Mouse (Mus musculus) lung, embryonic 16.5 days (tissue): ENCODE data around the gene Hdac7. TPM values are rescaled to one million over a fixed set of nuclear protein-coding genes. Genes with fewer than 3 reads are reported as not detected.
A peak's percentile ranks its signal among the peaks of the same experiment; 100 is the strongest.

Source experiments
- ATAC-seq: fragments of 200-750 bp; cut with Nextera tagmentation; 2 replicates; pipeline ENCODE4 v1.8.0; 2017; ENCODE audit warnings: low read depth, mild to moderate bottlenecking, moderate library complexity
- H3K27ac ChIP-seq: fragments of 300-500 bp; sonication (generic); 2 replicates; pipeline ENCODE4 v1.5.1; 2014; ENCODE audit warnings: mild to moderate bottlenecking, control low read depth, low read length
- H3K27me3 ChIP-seq: fragments of 300-500 bp; sonication (generic); 2 replicates; pipeline ENCODE4 v1.6.1; 2014; ENCODE audit warnings: low read depth, low read length, mixed read lengths; ENCODE audit not compliant: control insufficient read depth, insufficient read depth
- H3K36me3 ChIP-seq: fragments of 300-500 bp; sonication (generic); 2 replicates; pipeline ENCODE4 v1.6.1; 2014; ENCODE audit warnings: low read length; ENCODE audit not compliant: control insufficient read depth, insufficient read depth
- H3K4me1 ChIP-seq: fragments of 300-500 bp; sonication (generic); replicated peaks from 2 replicates; pipeline ENCODE4 v1.6.1; 2014; ENCODE audit warnings: low read length, mixed read lengths; ENCODE audit not compliant: control insufficient read depth, insufficient read depth
- H3K4me2 ChIP-seq: fragments of 300-500 bp; sonication (generic); 2 replicates; pipeline ENCODE4 v1.6.1; 2014; ENCODE audit warnings: low read depth, low read length, control low read depth
- H3K4me3 ChIP-seq: fragments of 300-500 bp; sonication (generic); 2 replicates; pipeline ENCODE4 v1.5.1; 2014; ENCODE audit warnings: mild to moderate bottlenecking, low read length, control low read depth
- H3K9ac ChIP-seq: fragments of 300-500 bp; sonication (generic); 2 replicates; pipeline ENCODE4 v1.6.1; 2014; ENCODE audit warnings: low read length, control low read depth
- H3K9me3 ChIP-seq: fragments of 300-500 bp; sonication (generic); 2 replicates; pipeline ENCODE4 v1.6.1; 2016; ENCODE audit warnings: low read length; ENCODE audit not compliant: control insufficient read depth
- WGBS: fragments of 180-500 bp; shearing (Covaris S2); extraction: QIAGEN DNeasy Blood & Tissue Kit; methylation state at CpG from one replicate; pipeline ENCODE4 v1.1.7; 2014; 5-methylcytosine and 5-hydroxymethylcytosine counted together
- polyA plus RNA-seq: library from polyadenylated mRNA; unstranded; fragments of >200 nt; fragmentation: Nextera tagmentation; extraction: Ambion mirVana; gene quantifications from 2 replicates; pipeline ENCODE4 v1.2.1, GENCODE M21; 2015

The Hdac7 gene
- polyA plus RNA-seq, 1 experiment from 2014 or later, result 44.2 TPM

DNA sequence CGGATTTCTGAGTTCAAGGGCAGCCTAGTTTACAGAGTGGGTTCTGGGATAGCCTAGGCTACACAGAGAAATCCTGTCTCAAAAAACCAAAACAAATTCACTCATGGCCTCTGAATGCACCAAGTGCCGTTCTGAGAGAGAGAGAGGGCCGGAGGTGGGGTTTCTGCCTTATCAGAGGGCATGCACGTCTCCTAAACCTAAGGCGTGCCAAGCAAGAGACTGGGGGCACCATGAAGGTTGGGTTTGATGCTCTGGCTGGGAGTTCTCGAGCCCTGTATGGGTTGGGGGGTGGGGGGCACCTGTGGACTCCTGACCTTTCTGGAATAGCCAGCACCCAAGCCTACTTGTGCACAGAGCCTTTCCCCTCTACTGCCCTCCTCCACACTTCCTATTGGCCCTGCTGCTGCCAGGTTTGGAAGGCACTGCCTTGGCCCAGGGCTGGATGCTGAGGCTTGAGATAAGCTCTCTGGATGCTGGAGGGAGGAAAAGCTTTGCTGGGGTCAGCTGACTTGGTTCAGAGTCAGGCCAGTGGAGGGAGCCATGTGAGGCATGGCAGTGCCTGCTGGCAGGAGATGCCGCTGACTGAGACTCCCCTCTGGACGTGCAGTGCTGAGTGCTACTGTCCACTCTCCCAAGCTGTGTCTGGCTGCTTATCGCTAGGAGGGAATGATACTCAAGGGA, 58.4 kb downstream of the Hdac7 start:
- 78% methylated on average over 9 of the region's 9 CpGs for WGBS
- no peak for ATAC-seq
- Histone ChIP-seq H3K4me2 (no peak overlapping the region), H3K9ac (no peak overlapping the region), H3K27me3 (no peaks in the 10 kb centered on the region), H3K9me3 (no peaks in the 10 kb centered on the region), H3K4me3 (no peak overlapping the region), H3K36me3 (no peaks in the 10 kb centered on the region), H3K4me1 (peaks cover 34% of the 10 kb centered on the region), H3K27ac (no peak overlapping the region)

DNA sequence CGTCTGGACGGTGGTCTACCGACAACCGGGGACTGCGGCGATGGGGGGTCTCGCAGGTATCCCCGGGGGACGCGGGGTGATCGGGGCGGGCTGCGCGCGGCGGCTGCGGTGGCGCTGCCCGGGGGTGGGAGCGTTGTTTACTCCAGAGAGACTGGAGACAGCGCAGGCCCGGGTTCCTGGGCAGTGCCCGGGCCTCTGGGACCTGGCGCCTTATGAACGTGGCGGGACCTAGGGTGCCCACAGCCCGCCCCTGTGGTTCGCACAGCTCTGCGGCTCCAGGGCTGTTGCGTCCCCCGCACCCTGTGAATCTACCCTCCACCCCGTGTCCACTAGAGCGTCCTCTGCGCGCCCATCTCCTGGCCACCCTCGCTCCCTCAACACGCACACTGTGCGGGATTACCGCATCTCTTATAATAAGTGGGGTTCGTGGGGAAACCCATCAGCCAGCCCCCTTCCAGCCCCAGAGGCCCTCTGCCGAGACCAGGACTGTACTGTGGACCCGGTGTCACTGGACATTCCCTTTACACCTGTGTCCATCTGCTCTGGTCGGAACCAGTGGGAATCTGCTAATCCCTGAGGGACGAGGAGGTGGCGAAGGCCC, 59.6 kb downstream of the Hdac7 start:
- H3K9me3 ChIP-seq, result no peaks in the 10 kb centered on the region
- 5% methylated on average over 44 of the region's 45 CpGs for WGBS
- ATAC-seq, result peak; percentile 53
- peaks cover 38% of the 10 kb centered on the region for H3K4me1 ChIP-seq
- H3K4me3 ChIP-seq, result peak overlapping the region; percentile 75
- H3K27me3 ChIP-seq, result no peaks in the 10 kb centered on the region
- H3K4me2 ChIP-seq, result peak overlapping the region; percentile 89
- peak overlapping the region; percentile 88 for H3K9ac ChIP-seq
- peak overlapping the region; percentile 48 for H3K27ac ChIP-seq
- no peaks in the 10 kb centered on the region for H3K36me3 ChIP-seq

DNA sequence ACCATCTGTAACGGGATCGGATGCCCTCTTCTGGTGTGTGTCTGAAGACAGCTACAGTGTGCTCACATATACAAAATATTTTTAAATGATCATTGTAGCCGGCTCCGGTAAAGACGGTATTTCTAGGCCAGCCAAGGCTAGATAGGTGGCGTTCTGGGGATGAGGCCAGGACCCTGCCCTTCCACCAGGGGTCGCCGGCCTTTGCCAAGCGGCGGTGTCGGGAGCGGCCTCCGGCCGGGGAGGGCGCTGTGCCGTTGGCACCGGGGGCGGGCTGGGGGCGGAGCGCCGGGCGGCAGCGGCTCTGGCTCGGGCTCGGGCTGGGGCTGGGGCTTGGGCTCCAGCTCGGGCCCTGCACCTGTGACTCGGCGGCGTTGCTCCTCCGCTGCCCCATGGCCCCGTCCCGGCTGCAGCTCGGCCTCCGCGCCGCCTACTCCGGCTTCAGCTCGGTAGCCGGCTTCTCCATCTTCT, 60.2 kb downstream of the Hdac7 start:
- Histone ChIP-seq H3K4me2 (peak overlapping the region; percentile 89), H3K27me3 (no peaks in the 10 kb centered on the region), H3K27ac (peak overlapping the region; percentile 48), H3K9ac (peak overlapping the region; percentile 88), H3K4me3 (peak overlapping the region; percentile 75), H3K9me3 (no peaks in the 10 kb centered on the region), H3K4me1 (peaks cover 38% of the 10 kb centered on the region), H3K36me3 (no peaks in the 10 kb centered on the region)
- peak; percentile 86 for ATAC-seq
- WGBS, result 2% methylated on average over 39 of the region's 39 CpGs

DNA sequence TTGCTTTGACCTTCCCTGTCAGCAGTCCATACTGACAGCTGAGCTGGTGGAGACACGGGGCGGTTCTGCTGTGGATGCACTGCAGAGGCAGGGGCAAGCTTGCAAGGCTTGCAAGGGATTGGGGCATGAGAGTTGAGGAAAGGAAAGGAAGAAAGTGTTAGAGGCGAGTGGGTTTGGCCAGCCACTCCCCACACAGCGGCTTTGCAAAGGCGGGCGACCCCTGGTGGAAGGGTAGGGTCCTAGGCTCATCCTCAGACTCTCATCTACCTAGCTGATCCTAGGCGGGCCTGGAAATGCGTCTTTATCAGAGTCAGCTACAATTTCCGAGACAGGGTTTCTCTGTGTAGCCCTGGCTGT, 61.6 kb downstream of the Hdac7 start:
- Histone ChIP-seq H3K9ac (peak overlapping the region; percentile 45; the same call in 1 of the 2 replicates), H3K4me3 (peak overlapping the region; percentile 33), H3K27ac (peak overlapping the region; percentile 44; the same call in 1 of the 2 replicates), H3K36me3 (no peaks in the 10 kb centered on the region), H3K27me3 (no peaks in the 10 kb centered on the region), H3K4me1 (peaks cover 35% of the 10 kb centered on the region), H3K4me2 (peak overlapping the region; percentile 52), H3K9me3 (no peaks in the 10 kb centered on the region)
- 6% methylated on average over 9 of the region's 9 CpGs for WGBS
- ATAC-seq, result peak; percentile 41; the same call in 1 of the 2 replicates

DNA sequence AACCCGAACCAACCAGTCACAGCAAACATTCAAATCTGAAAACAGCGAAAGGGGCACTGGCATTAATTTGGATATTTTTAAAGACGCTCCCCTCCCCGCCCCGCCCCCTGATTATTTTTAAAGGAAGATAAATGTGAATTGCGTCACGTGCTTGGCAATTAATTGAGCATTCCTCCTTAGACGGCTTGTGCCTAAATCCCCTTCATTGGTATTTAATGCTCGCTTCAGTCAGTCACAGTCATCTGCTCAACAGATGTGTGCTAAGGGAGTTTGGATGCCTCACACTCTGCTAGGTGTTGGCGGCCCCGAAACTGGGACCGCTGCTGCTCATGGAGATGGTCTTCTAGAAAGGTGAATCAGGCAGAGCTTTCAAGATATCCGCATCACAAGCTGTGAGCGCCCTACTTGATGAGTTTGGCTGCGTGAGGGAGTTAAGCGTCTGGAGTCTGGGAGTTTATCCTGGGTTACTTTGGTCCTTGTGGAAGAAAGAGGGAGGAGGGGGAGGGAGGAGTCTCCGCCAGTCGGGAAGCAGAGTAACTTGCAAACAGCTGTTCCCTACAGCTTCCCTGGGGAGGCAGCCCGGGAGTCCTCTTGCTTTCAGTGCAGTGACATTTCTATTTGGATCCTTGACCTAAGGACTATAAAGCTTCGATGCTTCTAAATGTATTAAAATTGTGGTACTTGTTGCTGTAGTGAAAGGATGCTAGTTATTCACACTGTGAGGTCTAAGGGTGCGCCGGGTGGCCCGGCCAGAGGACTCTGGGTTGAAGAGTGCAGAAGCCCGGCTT, 62.1 kb downstream of the Hdac7 start:
- 0 out of 2 replicates have a peak, but pooled peaks have one; percentile 13 for ATAC-seq
- H3K9me3 ChIP-seq, result no peaks in the 10 kb centered on the region
- H3K4me1 ChIP-seq, result peaks cover 29% of the 10 kb centered on the region
- WGBS, result 10% methylated on average over 24 of the region's 24 CpGs
- peak overlapping the region; percentile 45; the same call in 1 of the 2 replicates for H3K9ac ChIP-seq
- no peaks in the 10 kb centered on the region for H3K27me3 ChIP-seq
- H3K36me3 ChIP-seq, result no peaks in the 10 kb centered on the region
- H3K27ac ChIP-seq, result peak overlapping the region; percentile 44; the same call in 1 of the 2 replicates
- peak overlapping the region; percentile 52 for H3K4me2 ChIP-seq
- H3K4me3 ChIP-seq, result peak overlapping the region; percentile 33

DNA sequence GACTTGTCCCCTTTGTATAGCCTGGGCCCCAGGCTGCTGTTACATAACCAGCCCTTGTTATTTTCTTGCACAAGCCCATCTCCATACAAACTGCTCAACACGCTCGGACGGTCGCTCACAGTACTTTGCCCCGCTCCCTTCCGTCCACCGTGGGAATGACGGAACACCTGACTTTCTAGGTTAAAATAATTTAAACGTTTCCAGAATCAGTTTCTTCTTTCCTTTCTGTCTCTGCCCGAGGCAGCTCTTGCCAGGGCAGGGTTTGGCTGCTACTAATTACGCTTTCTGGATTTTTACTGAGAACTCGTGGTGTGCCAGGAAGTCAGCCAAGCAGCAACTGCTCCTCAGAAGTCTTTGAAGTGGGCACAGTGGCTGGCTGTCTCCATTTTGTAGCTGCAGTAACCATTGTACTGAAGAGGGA, 63.7 kb downstream of the Hdac7 start:
- peaks cover 28% of the 10 kb centered on the region for H3K4me1 ChIP-seq
- H3K9ac ChIP-seq, result no peak overlapping the region

DNA sequence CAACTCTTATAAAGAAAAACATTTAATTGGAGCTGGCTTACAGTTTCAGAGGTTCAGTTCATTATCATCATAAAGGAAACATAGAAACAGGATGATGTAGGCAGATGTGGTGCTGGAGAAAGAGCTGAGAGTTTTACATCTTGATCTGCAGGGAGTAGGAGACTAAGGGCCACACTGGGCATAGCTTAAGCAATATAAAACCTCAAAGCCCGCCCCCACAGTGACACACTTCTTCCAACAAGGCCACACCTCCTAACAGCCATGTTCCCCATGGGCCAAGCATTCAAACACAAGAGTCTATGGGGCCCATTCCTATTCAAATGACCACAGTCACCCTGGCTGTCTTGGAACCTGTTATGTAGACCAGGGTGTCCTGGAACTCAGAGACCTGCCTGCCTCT, 64.7 kb downstream of the Hdac7 start:
- peaks cover 25% of the 10 kb centered on the region for H3K4me1 ChIP-seq
- H3K27ac ChIP-seq, result no peak overlapping the region
- WGBS, result 74% methylated on average over 1 of the region's 1 CpGs

More for the DNA sequence above, 63.7 kb downstream of the Hdac7 start:
- WGBS, result 60% methylated on average over 12 of the region's 12 CpGs
- no peaks in the 10 kb centered on the region for H3K27me3 ChIP-seq
- no peak overlapping the region for H3K4me3 ChIP-seq
- no peak for ATAC-seq
- no peaks in the 10 kb centered on the region for H3K9me3 ChIP-seq
- peak overlapping the region; percentile 42 for H3K27ac ChIP-seq
- no peaks in the 10 kb centered on the region for H3K36me3 ChIP-seq
- H3K4me2 ChIP-seq, result no peak overlapping the region

DNA sequence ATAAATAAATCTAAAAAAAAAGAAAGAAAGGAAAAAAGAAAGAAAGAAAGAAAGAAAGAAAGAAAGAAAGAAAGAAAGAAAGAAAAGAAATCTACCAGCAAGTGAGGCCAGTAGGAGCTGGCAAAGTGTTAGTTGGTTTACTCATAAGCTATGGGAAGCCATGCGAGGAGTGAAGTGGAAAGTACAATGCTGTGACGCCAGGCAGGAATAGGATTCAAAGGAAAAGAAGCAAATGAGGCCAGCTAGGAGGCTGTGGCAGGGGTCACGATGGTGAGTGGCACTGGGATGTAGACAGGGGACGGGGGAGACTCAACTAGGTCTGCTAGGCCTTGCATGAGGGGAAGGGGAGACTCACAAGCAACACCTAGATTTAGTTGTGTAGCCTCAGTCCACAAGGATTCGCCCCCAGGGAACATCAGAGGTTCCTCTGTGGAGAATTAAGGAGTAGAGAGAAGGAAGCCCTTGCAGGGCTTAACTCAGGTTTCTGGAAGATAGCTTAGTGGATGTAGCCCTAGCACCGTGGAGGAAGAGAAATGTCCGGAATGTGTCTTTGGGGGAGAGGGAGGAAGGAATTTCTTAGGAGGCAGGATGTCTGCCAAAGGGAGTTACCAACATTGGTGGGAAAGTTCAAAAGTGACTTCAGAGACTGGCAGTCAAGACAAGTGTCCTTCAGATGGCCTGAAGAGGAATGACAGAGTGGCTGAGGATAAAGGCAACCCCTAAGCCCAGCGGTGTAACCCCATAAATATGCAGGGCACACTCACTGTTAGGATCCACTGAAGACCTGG, 65.8 kb downstream of the Hdac7 start, which contains the start of gene Slc48a1:
Gene Slc48a1, plus strand, starts transcription at position 210 of the 788 bp plus-strand sequence.
- H3K27ac ChIP-seq, result peak within 1 kb of the TSS; percentile 34

More for the DNA sequence above, 64.7 kb downstream of the Hdac7 start:
- Histone ChIP-seq H3K36me3 (no peaks in the 10 kb centered on the region), H3K4me2 (no peak overlapping the region), H3K9ac (no peak overlapping the region), H3K9me3 (no peaks in the 10 kb centered on the region), H3K27me3 (no peaks in the 10 kb centered on the region), H3K4me3 (no peak overlapping the region)
- ATAC-seq, result no peak

More for the DNA sequence above, 65.8 kb downstream of the Hdac7 start, which contains the start of gene Slc48a1:
- no peaks in the 10 kb centered on the region for H3K36me3 ChIP-seq
- ATAC-seq, result no peak
- H3K27me3 ChIP-seq, result no peaks in the 10 kb centered on the region
- H3K4me2 ChIP-seq, result no peak within 1 kb of the TSS
- 47% methylated on average over 8 of the region's 8 CpGs for WGBS
- no peak within 1 kb of the TSS for H3K4me3 ChIP-seq
- peak within 1 kb of the TSS; percentile 16; the same call in 1 of the 2 replicates for H3K9ac ChIP-seq
- H3K4me1 ChIP-seq, result peaks cover 33% of the 10 kb centered on the region
- no peaks in the 10 kb centered on the region for H3K9me3 ChIP-seq
